Mouse (Mus musculus) CH12.LX (cell line): ENCODE measurements around the gene Colgalt2.

Experiments
- CTCF ChIP-seq, 2 experiments: IDR thresholded peaks in 1 of 2; conservative IDR thresholded peaks in 1 of 2; 2 replicates each; pipeline ENCODE4 v1.5.1; 2011 to 2012; ENCODE audit warnings: low read depth in 2 of 2, low read length in 2 of 2, improper control_type of control experiment in 1 of 2, inconsistent platforms in 1 of 2, mild to moderate bottlenecking in 1 of 2, moderate library complexity in 1 of 2
- KAT2A ChIP-seq: IDR thresholded peaks from 2 replicates; pipeline ENCODE4 v1.6.1; 2012; ENCODE audit warnings: low read length, improper control_type of control experiment, inconsistent platforms; ENCODE audit not compliant: insufficient replicate concordance
- MAFK ChIP-seq: IDR thresholded peaks from 2 replicates; pipeline ENCODE4 v1.6.1; 2011; ENCODE audit warnings: low read length, improper control_type of control experiment; ENCODE audit not compliant: insufficient replicate concordance
- NRF1 ChIP-seq: IDR thresholded peaks from 2 replicates; pipeline ENCODE4 v1.6.1; 2014; ENCODE audit warnings: low read depth, mild to moderate bottlenecking, inconsistent platforms, low read length, improper control_type of control experiment, moderate library complexity
- POLR2A ChIP-seq: IDR thresholded peaks from 2 replicates; pipeline ENCODE4 v1.6.1; 2011; ENCODE audit warnings: low read depth, mild to moderate bottlenecking, improper control_type of control experiment, low read length
- POLR2AphosphoS2 ChIP-seq: IDR thresholded peaks from 2 replicates; pipeline ENCODE4 v1.6.1; 2011; ENCODE audit warnings: low read depth, low read length, improper control_type of control experiment
- ZC3H11A ChIP-seq: IDR thresholded peaks from 2 replicates; pipeline ENCODE4 v1.6.1; 2012; ENCODE audit warnings: low read depth, mild to moderate bottlenecking, inconsistent platforms, low read length, improper control_type of control experiment

DNA sequence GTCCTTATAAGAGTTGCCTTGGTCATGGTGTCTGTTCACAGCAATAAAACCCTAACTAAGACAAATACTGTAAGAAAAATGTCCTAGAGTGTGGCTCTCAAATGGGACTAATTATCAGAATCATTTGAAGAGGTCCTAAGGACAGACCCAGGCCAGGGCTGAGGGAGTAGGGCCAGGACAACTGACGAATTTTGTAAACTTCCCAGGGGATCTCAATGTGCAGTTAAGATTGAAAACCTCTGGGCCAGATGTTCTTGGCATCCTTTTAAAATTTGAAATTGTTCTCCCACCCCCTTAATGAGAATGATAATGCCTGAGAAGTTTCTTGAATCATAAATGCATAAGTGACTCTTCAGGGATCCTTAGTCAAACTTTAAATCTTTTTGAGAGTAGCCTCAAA lies 14.3 kb downstream of the Colgalt2 start:
- TF ChIP-seq MAFK (no peak), POLR2AphosphoS2 (no peak), NRF1 (no peak), KAT2A (no peak), CTCF (conservative IDR thresholded peaks at IDR 0.05 in 1 of 2, IDR thresholded peaks at IDR 0.05 in 1 of 2; ENCODE audit: low read depth in 2 of 2, low read length in 2 of 2) (no peak), ZC3H11A (no peak), POLR2A (no peak)
